Mouse (Mus musculus): ENCODE data around the gene Acsf3. TPM values are rescaled to one million over a fixed set of nuclear protein-coding genes. Genes with fewer than 3 reads are reported as not detected.

Gene Acsf3
- total RNA-seq, 2 experiments from 2014 or later = 20.5 to 22.8 TPM

Other genes starting within 250 kb of the Acsf3 start
- 1 to 10 TPM; 5.6 to 6.3 TPM for gene Piezo1, start 224.2 kb upstream of the Acsf3 start, total RNA-seq (2021)
- 1 to 10 TPM; 1.7 to 3.1 TPM for gene Cdt1, start 207.5 kb upstream of the Acsf3 start, total RNA-seq (2021)
- gene Aprt, start 198.6 kb upstream of the Acsf3 start, total RNA-seq (2021) = 10 to 100 TPM; 56.6 to 60.4 TPM
- gene Galns, start 164.0 kb upstream of the Acsf3 start, total RNA-seq (2021) = 1 to 10 TPM; 7.4 to 9.1 TPM
- gene Trappc2l, start 163.8 kb upstream of the Acsf3 start, total RNA-seq (2021) = 10 to 100 TPM; 81.3 to 87.8 TPM
- gene Pabpn1l, start 152.7 kb upstream of the Acsf3 start, total RNA-seq (2021) = not detected
- gene Cbfa2t3, start 76.4 kb upstream of the Acsf3 start, total RNA-seq (2021) = 10 to 100 TPM; 31.7 to 41.5 TPM
- gene Cdh15, start 72.5 kb downstream of the Acsf3 start, total RNA-seq (2021) = under 1 TPM; 0.41 to 0.62 TPM

Data from left cerebral cortex, postnatal 25 days (tissue).